Mouse (Mus musculus): ENCODE data around the gene Cckbr. TPM values are rescaled to one million over a fixed set of nuclear protein-coding genes. Genes with fewer than 3 reads are reported as not detected.

Cckbr gene
- polyA plus RNA-seq, 1 experiment from 2014 or later = 0.06 TPM

DNA sequence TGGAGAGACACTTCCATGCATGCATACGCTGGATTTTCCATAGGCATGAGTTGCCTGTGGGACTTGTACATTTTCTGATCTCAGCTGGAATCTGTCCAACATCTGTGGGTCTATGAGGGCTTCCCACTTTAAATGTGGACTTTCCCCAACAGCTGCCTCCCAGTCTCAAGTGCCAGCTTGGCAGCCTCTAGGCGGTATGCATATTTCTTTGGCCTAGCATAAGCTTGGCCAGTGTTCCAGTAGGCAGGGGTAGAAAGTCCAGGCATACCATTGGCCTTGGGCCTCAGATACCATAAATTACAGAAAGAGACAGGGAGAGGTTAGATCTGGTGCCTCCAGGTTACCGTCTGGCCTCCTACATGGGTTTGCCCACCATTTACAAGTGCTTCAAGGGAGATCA is 72.3 kb downstream of the Cckbr start:
- H3K27ac ChIP-seq (ENCODE audit: low read length) = no peak overlapping the region
- 72% methylated on average over 3 of the region's 3 CpGs for WGBS

DNA sequence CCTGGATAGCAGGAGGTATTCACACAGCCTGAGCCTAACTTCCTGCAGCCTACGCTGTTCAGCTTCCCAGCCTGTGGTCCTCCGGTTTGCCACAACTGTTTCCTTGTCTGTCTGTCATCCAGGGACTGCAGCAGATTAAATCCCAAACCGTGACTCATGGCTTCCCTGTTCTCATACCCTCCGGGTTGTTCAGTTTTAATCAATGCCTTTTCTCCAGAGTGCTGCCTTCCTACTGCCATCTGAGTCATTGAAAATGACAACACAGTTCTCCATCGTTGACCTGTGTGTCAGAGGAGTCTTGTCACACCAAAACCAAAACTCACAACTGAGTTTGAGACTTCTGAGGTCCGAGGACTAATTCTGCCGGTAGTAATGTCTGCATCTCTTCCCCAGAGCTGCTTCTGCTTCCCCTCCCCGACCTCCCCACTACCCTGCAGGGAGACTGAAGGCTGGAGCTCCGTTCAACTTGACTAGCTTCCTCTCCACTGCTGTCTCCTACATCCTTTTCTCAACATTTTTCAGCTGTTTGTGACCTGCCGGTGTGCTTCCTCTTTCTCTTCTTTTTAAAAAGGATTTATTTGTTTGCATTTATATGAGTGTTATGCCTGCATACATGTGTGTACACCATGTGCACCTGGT is 73.4 kb downstream of the Cckbr start:
- ATAC-seq = no peak
- H3K4me3 ChIP-seq (ENCODE audit: low read depth, low read length) = no peak overlapping the region
- 48% methylated on average over 10 of the region's 10 CpGs for WGBS

More for the DNA sequence above, 72.3 kb downstream of the Cckbr start:
- H3K27me3 ChIP-seq (replicated peaks; ENCODE audit: insufficient read depth, low read length) = no peaks in the 10 kb centered on the region
- H3K9ac ChIP-seq (replicated peaks; ENCODE audit: low read depth) = no peak overlapping the region
- peak; percentile 63 for ATAC-seq
- H3K36me3 ChIP-seq (ENCODE audit: insufficient read depth, low read length) = no peaks in the 10 kb centered on the region
- peak; percentile 30; the same call in 1 of the 2 replicates for TF ChIP-seq EP300 (IDR thresholded peaks at IDR 0.05)
- no peak for TF ChIP-seq CTCF (IDR thresholded peaks at IDR 0.05)
- no peak for DNase-seq (ENCODE audit: low spot score)
- H3K4me3 ChIP-seq (ENCODE audit: low read depth, low read length) = no peak overlapping the region
- no peak overlapping the region for H3K4me2 ChIP-seq (replicated peaks; ENCODE audit: low read depth, low read length)
- H3K9me3 ChIP-seq (ENCODE audit: low read length) = no peaks in the 10 kb centered on the region
- H3K4me1 ChIP-seq (ENCODE audit: insufficient read depth, low read depth, low read length) = no peaks in the 10 kb centered on the region

DNA sequence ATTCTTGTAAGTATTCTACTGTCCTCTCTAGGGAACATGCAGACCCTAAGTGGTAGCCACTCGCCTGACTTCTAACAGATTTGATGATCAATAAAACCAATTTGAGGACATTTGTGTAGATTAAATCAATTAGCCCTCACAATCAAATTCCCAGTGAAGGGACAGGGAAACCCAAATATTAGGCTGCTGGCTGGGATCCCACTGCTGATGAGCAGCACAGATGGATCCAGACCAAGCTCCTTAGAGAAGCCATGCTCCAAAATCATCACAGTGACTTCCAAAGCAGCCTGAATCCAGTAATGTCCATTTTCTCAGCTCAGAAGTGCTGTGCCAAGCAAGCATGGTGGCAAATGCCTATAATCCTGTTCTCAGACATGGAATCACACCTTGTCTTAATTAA is 74.1 kb downstream of the Cckbr start:
- TF ChIP-seq CTCF (IDR thresholded peaks at IDR 0.05) (no peak), EP300 (IDR thresholded peaks at IDR 0.05) (no peak)
- H3K4me2 ChIP-seq (replicated peaks; ENCODE audit: low read depth, low read length) = no peak overlapping the region
- H3K27me3 ChIP-seq (replicated peaks; ENCODE audit: insufficient read depth, low read length) = no peaks in the 10 kb centered on the region
- no peaks in the 10 kb centered on the region for H3K36me3 ChIP-seq (ENCODE audit: insufficient read depth, low read length)
- no peaks in the 10 kb centered on the region for H3K4me1 ChIP-seq (ENCODE audit: insufficient read depth, low read depth, low read length)
- 78% methylated on average over 1 of the region's 1 CpGs for WGBS
- H3K9me3 ChIP-seq (ENCODE audit: low read length) = no peaks in the 10 kb centered on the region
- H3K4me3 ChIP-seq (ENCODE audit: low read depth, low read length) = no peak overlapping the region
- no peak overlapping the region for H3K9ac ChIP-seq (replicated peaks; ENCODE audit: low read depth)
- DNase-seq (ENCODE audit: low spot score) (no peak), ATAC-seq (no peak)
- H3K27ac ChIP-seq (ENCODE audit: low read length) = no peak overlapping the region

More for the DNA sequence above, 73.4 kb downstream of the Cckbr start:
- TF ChIP-seq CTCF (IDR thresholded peaks at IDR 0.05) (no peak), EP300 (IDR thresholded peaks at IDR 0.05) (no peak)
- Histone ChIP-seq H3K4me2 (replicated peaks; ENCODE audit: low read depth, low read length) (no peak overlapping the region), H3K36me3 (ENCODE audit: insufficient read depth, low read length) (no peaks in the 10 kb centered on the region), H3K4me1 (ENCODE audit: insufficient read depth, low read depth, low read length) (no peaks in the 10 kb centered on the region), H3K9ac (replicated peaks; ENCODE audit: low read depth) (no peak overlapping the region), H3K27me3 (replicated peaks; ENCODE audit: insufficient read depth, low read length) (no peaks in the 10 kb centered on the region), H3K27ac (ENCODE audit: low read length) (no peak overlapping the region), H3K9me3 (ENCODE audit: low read length) (no peaks in the 10 kb centered on the region)
- no peak for DNase-seq (ENCODE audit: low spot score)

DNA sequence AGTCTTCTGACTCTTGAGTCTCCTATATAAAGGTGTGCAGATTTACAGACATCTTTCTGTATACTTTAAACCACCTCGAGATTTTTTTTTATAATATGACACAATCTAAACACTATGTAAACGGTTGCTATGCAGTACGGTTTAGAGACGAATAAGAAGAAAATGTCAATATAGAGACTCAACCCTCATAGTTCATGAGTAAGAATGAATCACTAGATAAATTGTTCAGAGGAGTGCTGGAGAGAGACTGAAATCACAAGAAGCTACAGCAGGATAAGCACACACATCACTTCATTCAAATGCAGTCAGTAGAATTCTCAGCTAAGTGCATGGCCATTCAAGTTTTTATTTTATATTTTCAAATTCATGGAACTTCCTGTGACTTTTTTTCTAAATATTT is 76.5 kb downstream of the Cckbr start:
- H3K4me2 ChIP-seq (replicated peaks; ENCODE audit: low read depth, low read length) = no peak overlapping the region
- WGBS = 49% methylated on average over 4 of the region's 4 CpGs
- TF ChIP-seq CTCF (IDR thresholded peaks at IDR 0.05) (no peak), EP300 (IDR thresholded peaks at IDR 0.05) (0 out of 2 replicates have a peak, but pooled peaks have one; percentile 28)
- H3K9me3 ChIP-seq (ENCODE audit: low read length) = no peaks in the 10 kb centered on the region
- H3K27ac ChIP-seq (ENCODE audit: low read length) = no peak overlapping the region
- no peak overlapping the region for H3K9ac ChIP-seq (replicated peaks; ENCODE audit: low read depth)
- H3K36me3 ChIP-seq (ENCODE audit: insufficient read depth, low read length) = no peaks in the 10 kb centered on the region
- DNase-seq (ENCODE audit: low spot score) (no peak), ATAC-seq (no peak; the same call in 1 of the 2 replicates)
- H3K27me3 ChIP-seq (replicated peaks; ENCODE audit: insufficient read depth, low read length) = no peaks in the 10 kb centered on the region
- H3K4me1 ChIP-seq (ENCODE audit: insufficient read depth, low read depth, low read length) = no peaks in the 10 kb centered on the region
- no peak overlapping the region for H3K4me3 ChIP-seq (ENCODE audit: low read depth, low read length)

DNA sequence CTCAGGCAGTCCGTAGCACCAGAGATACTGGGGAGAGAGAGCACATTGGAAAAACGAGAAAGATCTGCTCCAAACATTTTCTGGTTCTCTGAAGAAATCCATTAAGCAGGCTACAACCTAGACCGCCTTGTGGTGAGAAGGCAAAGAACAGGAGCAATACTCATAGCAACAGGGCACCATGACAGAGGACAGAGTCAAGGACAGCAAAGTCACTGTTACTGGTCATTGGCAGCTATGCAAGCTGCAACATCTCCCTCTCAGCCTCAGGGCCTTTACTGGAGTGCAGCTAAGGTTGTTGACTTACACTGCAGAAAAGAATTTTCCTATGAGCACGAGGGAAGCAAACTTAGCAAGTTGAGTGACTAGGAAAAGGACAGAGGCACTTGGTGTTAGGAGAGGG is 81.7 kb downstream of the Cckbr start:
- Histone ChIP-seq H3K4me3 (ENCODE audit: low read depth, low read length) (no peak overlapping the region), H3K4me2 (replicated peaks; ENCODE audit: low read depth, low read length) (no peak overlapping the region), H3K9ac (replicated peaks; ENCODE audit: low read depth) (no peak overlapping the region), H3K27me3 (replicated peaks; ENCODE audit: insufficient read depth, low read length) (no peaks in the 10 kb centered on the region), H3K27ac (ENCODE audit: low read length) (no peak overlapping the region), H3K9me3 (ENCODE audit: low read length) (no peaks in the 10 kb centered on the region), H3K4me1 (ENCODE audit: insufficient read depth, low read depth, low read length) (no peaks in the 10 kb centered on the region), H3K36me3 (ENCODE audit: insufficient read depth, low read length) (no peaks in the 10 kb centered on the region)
- DNase-seq (ENCODE audit: low spot score) = no peak
- WGBS = 64% methylated on average over 4 of the region's 4 CpGs
- TF ChIP-seq CTCF (IDR thresholded peaks at IDR 0.05) (peak; percentile 12; the same call in 1 of the 2 replicates), EP300 (IDR thresholded peaks at IDR 0.05) (peak; percentile 44; the same call in 1 of the 2 replicates)
- ATAC-seq = peak; percentile 58

DNA sequence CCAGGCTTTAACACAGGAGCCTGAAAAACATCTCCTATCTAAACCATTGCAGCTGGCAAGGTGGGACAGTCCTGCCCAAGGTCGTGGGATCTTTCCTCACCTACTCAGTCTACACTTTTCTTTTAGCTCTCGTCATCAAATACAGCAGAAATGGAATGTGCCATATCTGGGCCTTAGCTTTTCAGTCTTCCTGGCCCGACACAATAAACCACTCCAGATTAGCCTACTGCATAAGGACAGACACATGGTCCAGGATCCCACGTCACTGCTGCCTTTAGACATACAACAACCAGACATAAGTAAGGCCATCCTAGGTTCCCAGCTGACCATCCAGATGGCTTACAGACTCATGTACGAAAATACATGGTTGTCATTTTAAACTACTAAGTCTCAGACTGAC is 84.6 kb downstream of the Cckbr start:
- Histone ChIP-seq H3K9me3 (ENCODE audit: low read length) (no peaks in the 10 kb centered on the region), H3K27ac (ENCODE audit: low read length) (no peak overlapping the region), H3K4me3 (ENCODE audit: low read depth, low read length) (no peak overlapping the region), H3K9ac (replicated peaks; ENCODE audit: low read depth) (no peak overlapping the region), H3K4me2 (replicated peaks; ENCODE audit: low read depth, low read length) (no peak overlapping the region), H3K4me1 (ENCODE audit: insufficient read depth, low read depth, low read length) (peaks cover 2% of the 10 kb centered on the region; the same call in 1 of the 2 replicates), H3K27me3 (replicated peaks; ENCODE audit: insufficient read depth, low read length) (no peaks in the 10 kb centered on the region), H3K36me3 (ENCODE audit: insufficient read depth, low read length) (no peaks in the 10 kb centered on the region)
- no peak for ATAC-seq
- DNase-seq (ENCODE audit: low spot score) = no peak
- TF ChIP-seq EP300 (IDR thresholded peaks at IDR 0.05) (no peak), CTCF (IDR thresholded peaks at IDR 0.05) (no peak)
- WGBS = 73% methylated on average over 5 of the region's 5 CpGs

Measured in lung, postnatal 0 days (tissue).